Mouse (Mus musculus) left cerebral cortex, adult 8-10 months (tissue): ENCODE data around the gene Trit1. TPM values are rescaled to one million over a fixed set of nuclear protein-coding genes. Genes with fewer than 3 reads are reported as not detected.

Experiments used
- DNase-seq, 2 experiments: peaks; one replicate each; pipeline ENCODE4 v3.0.0; 2022; ENCODE audit warnings: low spot score in 2 of 2
- total RNA-seq, 4 experiments: library from RNA; stranded (reverse); gene quantifications; 2 replicates each; pipeline ENCODE4 v1.2.4; 2022

Trit1 gene
- total RNA-seq, 4 experiments from 2014 or later = 16.0 to 20.3 (median 18.8) TPM

GRCm38 (mm10) chr4:123050681-123051211 lies 34.3 kb downstream of the Trit1 start:
- DNase-seq = peak in 1 of 2 experiments; percentile 55

- peak in 1 of 2 experiments; percentile 76 for DNase-seq
Observed at GRCm38 (mm10) chr4:123053179-123053578, 36.8 kb downstream of the Trit1 start.

- peak in 1 of 2 experiments; percentile 74 for DNase-seq
Observed at GRCm38 (mm10) chr4:123054172-123054790, 37.9 kb downstream of the Trit1 start.

- DNase-seq = no peak
Observed at GRCm38 (mm10) chr4:123056560-123057109, 40.2 kb downstream of the Trit1 start.

GRCm38 (mm10) chr4:123057957-123058356 lies 41.6 kb downstream of the Trit1 start:
- no peak for DNase-seq

- no peak for DNase-seq
Observed at GRCm38 (mm10) chr4:123061744-123062143, 45.3 kb downstream of the Trit1 start.

- no peak for DNase-seq
Observed at GRCm38 (mm10) chr4:123068646-123069045, 52.2 kb downstream of the Trit1 start.

- DNase-seq = no peak
Observed at GRCm38 (mm10) chr4:123071266-123071966, 55.0 kb downstream of the Trit1 start.

GRCm38 (mm10) chr4:123076928-123077327 lies 60.5 kb downstream of the Trit1 start:
- DNase-seq = no peak

- DNase-seq = no peak
Observed at GRCm38 (mm10) chr4:123078231-123078630, 61.8 kb downstream of the Trit1 start.

GRCm38 (mm10) chr4:123080791-123081190 lies 64.4 kb downstream of the Trit1 start:
- DNase-seq = peak in 1 of 2 experiments; percentile 61

- DNase-seq = peak in 1 of 2 experiments; percentile 11
Observed at GRCm38 (mm10) chr4:123082283-123083163, 66.1 kb downstream of the Trit1 start.

GRCm38 (mm10) chr4:123083323-123083902 lies 67.0 kb downstream of the Trit1 start:
- no peak for DNase-seq

GRCm38 (mm10) chr4:123085290-123085689 lies 68.9 kb downstream of the Trit1 start:
- no peak for DNase-seq

- DNase-seq = no peak
Observed at GRCm38 (mm10) chr4:123086381-123086780, 70.0 kb downstream of the Trit1 start.

GRCm38 (mm10) chr4:123092621-123093020 lies 76.2 kb downstream of the Trit1 start:
- DNase-seq = no peak

GRCm38 (mm10) chr4:123093064-123093776 lies 76.8 kb downstream of the Trit1 start:
- DNase-seq = no peak

GRCm38 (mm10) chr4:123093869-123094268 lies 77.5 kb downstream of the Trit1 start:
- no peak for DNase-seq
